Mouse (Mus musculus): Measurements from ENCODE around the gene Irf9. TPM values are rescaled to one million over a fixed set of nuclear protein-coding genes. Genes with fewer than 3 reads are reported as not detected.

Irf9 gene
- total RNA-seq, 1 experiment from 2014 or later: 77.4 TPM

DNA sequence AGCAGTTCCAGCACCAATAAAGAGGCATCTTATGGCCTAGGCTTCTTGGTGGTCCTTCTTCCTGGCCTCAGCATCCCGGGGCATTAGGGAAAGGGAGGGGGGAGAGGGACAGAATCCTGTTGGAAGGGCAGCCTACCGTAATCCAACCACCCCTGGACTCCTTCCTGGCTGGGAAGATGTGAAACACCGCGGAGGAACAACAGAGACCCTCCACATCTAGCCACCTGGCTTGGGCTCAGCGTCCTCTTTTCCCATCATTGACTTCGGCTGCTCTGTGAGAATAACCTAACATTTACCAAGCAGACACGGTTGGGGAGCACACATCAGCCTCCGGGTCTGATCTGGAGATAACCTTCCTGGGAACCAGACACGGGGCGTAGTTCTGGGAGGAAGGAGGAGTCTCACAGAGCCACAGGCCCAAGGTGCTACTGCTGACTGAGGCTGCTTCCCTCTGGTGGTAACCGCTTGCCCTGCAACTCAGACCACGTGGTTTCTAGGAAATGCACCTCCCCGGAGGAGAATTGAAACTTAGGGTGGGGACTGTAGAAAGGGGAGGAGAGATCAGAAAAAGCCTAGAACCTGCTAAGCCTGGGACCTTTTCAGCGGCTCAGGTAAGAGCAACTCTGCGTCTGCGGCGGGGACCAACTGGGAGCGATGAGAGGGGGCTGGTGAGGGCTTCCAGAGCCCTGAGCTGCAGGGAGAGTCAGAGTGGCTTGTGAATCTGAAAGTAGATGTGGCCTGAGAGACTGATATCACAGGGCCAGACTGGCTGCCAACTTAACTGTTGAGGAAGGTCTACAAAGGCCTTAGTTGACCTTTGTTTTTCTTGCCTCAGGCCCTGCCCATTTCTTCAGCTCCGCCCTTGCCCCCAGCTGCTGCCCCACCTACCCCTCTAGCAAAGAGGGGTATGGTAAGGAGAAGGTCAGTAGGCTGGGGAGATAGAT is 534 bp downstream of the Irf9 start:
- ATAC-seq (replicated peaks; ENCODE audit: insufficient number of reproducible peaks, low FRiP score, low TSS enrichment, poor library complexity, severe bottlenecking): peak; percentile 87

DNA sequence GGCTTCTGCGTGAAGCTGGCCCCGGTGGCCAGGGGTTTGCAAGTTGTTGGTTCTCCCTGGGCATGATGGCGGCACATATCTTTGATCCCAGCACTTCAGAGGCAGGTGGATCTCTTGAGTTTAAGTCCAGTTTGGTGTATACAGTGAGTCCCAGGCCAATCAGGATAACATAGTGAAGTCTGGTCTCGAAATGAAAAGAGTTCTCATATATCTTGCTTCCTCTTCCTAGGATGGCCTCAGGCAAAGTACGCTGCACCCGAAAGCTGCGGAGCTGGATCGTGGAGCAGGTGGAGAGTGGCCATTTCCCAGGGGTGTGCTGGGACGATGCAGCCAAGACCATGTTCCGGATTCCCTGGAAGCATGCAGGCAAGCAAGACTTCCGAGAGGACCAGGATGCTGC is 1.5 kb downstream of the Irf9 start:
- ATAC-seq (replicated peaks; ENCODE audit: insufficient number of reproducible peaks, low FRiP score, low TSS enrichment, poor library complexity, severe bottlenecking): no peak

DNA sequence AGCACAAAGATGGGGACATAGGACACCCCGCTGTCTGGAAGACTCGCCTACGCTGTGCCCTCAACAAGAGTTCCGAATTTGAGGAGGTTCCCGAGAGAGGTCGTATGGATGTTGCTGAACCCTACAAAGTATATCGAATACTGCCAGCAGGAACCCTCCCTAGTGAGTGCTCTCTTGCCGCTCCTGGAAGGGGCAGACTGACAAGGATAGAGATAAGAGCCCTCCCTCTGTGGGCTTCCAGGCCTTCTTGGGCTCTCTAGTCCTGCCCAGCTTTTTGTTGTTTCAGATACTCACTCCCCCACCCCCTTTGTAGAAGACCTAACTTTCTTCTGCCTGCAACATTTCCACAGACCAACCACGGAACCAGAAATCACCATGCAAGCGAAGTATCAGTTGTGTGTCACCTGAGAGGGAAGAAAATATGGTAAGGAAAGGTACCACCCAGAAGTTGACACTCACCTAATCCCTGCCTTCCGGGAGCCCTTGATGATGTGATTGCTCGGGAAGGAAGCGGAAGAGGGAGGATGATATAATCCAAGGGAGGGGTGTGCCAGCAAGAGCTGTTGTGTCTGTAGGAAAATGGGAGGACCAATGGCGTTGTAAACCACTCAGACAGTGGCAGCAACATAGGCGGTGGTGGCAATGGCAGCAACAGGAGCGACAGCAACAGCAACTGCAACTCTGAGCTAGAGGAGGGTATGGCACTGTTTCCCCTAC is 2.5 kb downstream of the Irf9 start:
- ATAC-seq (replicated peaks; ENCODE audit: insufficient number of reproducible peaks, low FRiP score, low TSS enrichment, poor library complexity, severe bottlenecking): no peak

DNA sequence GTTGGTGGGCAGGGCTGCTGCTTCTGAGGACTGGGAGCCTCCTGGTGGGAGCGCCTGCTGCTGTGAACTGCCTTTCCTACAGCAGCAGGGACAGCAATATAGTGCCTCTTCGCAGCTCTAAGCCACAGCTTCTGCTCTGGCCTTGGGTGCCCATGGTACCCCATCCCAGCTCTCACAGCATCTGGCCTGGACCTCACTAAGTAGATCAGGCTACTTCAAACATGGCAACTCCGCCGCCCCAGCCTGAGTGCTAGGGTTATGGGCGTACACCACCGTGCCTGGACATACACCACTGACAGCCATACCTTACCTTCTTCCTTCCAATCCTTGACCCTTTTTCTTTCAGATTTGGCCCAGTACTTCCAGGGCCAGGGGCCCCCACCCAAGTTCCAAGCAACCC is 5.0 kb downstream of the Irf9 start:
- no peak for ATAC-seq (replicated peaks; ENCODE audit: insufficient number of reproducible peaks, low FRiP score, low TSS enrichment, poor library complexity, severe bottlenecking)

DNA sequence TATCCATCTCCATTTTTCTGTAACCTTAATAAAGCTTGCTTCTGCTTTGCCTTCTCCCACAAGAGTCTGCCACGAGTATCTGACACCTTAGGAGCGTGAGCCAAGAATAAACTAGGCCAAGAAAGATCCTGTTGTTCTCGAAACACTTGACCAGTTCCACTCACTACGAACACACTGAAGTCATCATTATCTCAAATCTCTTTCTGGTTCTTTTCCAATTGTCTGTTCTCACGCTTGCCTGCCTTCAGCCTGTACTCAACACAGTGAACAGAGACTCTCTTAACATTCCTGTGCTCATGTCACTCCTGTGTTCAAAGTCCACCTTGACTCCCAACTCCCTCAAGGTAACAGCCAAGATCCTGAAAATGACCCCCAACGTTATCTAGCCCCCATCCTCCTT is 10.0 kb downstream of the Irf9 start:
- no peak for ATAC-seq (replicated peaks; ENCODE audit: insufficient number of reproducible peaks, low FRiP score, low TSS enrichment, poor library complexity, severe bottlenecking)

DNA sequence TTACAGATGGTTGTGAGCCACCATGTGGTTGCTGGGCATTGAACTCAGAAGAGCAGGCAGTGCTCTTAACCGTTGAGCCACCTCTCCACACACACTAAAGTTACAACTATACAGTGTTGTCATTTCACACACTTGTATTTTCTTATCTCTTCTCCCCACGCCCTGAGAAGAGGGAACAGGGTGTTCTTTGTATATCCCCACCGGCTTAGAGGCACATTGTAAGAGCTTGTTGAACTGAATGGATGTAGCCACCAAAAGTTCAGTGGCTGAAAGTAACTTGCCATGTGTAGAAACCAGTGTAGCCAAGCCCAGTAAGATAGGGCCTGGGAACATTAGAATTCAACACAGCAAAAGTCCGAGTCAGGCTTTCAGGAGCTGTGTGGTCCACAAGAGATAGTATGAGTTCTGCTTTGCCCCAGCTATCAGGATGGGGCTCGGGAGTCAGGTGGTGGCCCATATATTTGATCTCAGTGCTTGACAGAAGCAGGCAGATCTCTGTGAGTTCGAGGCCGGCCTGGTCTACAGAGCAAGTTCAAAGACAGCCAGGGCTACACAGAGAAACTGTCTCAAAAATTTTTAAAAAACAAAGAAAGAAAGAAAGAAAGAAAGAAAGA is 11.3 kb downstream of the Irf9 start:
- no peak for ATAC-seq (replicated peaks; ENCODE audit: insufficient number of reproducible peaks, low FRiP score, low TSS enrichment, poor library complexity, severe bottlenecking)

DNA sequence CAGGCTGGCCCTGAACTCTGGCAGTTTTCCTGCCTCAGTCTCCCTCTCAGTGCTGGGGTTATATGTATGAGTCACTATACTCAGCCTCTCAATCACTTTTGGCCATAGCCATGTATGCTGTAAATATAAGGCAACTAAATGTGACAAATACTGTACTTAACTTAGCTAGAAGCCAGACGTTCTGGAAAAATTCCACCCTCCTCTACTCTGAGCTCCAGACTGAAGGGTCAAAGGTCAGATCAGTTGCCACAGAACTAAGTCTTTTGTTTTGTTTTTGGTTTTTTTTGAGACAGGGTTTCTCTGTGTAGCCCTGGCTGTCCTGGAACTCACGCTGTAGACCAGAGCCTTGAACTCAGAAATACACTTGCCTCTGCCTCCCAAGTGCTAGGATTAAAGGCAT is 12.5 kb downstream of the Irf9 start:
- no peak for ATAC-seq (replicated peaks; ENCODE audit: insufficient number of reproducible peaks, low FRiP score, low TSS enrichment, poor library complexity, severe bottlenecking)

DNA sequence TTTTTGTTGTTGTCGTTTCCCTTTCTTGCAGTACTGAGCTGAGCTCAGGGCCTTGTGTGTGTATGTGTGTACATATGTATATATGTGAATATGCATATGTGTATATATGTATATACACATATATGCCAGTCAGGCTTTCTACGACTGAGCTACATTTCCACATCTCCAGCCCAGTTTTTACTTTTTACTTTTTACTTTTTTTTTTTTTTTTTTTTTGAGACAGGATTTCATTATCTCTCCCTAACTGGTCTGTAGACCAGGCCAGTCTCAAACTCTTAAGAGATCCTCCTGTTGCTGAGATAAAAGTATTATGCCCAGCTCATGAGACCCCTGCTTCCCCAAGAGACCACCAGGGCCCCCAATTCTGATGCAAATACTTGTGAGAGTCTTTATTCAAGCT is 13.5 kb downstream of the Irf9 start:
- no peak for ATAC-seq (replicated peaks; ENCODE audit: insufficient number of reproducible peaks, low FRiP score, low TSS enrichment, poor library complexity, severe bottlenecking)

DNA sequence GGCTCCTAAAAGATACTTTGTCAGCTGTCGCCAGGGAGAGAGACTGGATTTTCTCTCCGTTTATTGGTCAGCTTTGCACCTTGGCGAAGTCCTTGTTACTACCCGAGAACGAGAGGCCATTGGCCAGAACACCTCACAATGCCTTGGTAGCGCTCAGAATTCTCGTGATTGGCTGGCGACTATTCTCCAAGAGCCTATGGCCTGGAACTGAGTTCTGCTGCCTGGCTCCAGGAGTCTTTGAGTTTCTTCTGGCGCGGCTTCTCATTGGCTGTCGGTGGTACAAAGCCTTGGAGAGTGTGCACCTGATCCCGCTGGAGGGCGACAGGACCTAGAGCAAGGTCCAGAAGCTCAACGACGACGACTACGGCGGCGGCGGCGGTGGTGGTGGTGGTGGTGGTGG is 14.5 kb downstream of the Irf9 start, which contains the start of gene Rec8:
TSS of gene Rec8 (plus strand) at position 216 of the 400 bp plus-strand sequence.
- peak; percentile 40; the same call in 1 of the 2 replicates for ATAC-seq (replicated peaks; ENCODE audit: insufficient number of reproducible peaks, low FRiP score, low TSS enrichment, poor library complexity, severe bottlenecking)

DNA sequence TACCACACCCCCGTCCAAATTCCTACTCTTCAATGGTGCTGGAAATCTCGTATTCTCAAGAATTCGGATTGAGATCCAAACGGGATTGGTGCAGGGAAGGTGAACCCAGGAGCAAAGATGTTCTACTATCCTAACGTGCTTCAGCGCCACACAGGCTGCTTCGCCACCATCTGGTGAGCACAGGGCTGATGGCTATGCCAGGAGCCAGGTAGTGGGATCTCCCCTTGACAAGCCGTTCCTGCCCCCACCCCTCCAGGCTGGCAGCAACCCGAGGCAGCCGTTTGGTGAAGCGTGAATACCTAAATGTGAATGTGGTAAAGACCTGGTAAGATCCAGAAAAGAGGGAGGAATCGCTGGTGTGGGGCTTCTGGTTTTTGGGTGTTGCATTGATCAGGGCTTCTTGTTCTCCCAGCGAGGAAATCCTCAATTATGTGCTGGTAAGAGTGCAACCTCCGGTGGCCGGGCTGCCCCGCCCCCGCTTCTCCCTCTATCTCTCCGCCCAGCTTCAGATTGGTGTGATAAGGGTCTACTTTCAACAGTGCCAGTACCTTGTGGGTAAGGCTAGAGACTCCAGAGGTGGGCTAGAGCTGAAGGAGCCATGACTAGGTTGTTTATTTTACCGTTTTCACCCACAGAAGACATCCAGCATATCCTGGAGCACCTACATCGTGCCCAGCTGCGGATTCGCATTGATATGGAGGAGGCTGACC is 15.3 kb downstream of the Irf9 start:
- ATAC-seq (replicated peaks; ENCODE audit: insufficient number of reproducible peaks, low FRiP score, low TSS enrichment, poor library complexity, severe bottlenecking): no peak

DNA sequence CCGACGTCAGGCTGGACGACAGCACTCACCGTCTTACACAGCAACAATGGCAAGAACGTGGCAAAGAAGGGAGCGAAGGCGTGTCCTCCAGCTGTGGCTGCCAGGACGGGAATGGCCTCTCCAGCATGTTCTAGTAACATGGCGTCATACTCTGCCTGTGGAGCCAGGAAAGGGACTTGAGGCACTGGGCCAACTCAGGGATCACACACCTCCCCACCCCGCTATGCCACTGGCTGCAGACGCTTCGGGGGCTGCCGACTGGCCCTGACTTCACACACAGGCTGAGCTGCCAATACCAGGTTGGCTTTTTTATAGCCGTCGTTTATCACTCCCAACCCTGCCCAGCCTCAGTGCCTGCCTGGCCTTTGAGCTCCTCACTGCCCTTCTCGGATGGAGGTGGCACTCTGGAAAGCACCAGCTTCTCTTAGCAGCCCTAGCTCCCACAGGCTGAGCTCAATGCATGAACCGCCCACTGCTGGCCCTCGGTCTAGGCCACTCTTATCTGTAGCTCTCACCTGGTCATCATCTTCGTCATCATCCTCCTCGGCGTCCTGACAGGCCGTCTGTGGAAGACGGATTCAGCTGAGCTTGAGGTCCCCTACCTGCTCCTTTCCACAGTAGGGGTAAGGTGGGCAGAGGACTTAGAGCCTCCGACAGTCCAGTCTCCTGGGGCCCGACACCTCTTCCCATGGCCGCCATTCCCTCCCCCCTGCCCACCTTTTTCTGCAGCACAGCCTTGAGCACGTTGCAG is 24.9 kb downstream of the Irf9 start:
- ATAC-seq (replicated peaks; ENCODE audit: insufficient number of reproducible peaks, low FRiP score, low TSS enrichment, poor library complexity, severe bottlenecking): no peak

DNA sequence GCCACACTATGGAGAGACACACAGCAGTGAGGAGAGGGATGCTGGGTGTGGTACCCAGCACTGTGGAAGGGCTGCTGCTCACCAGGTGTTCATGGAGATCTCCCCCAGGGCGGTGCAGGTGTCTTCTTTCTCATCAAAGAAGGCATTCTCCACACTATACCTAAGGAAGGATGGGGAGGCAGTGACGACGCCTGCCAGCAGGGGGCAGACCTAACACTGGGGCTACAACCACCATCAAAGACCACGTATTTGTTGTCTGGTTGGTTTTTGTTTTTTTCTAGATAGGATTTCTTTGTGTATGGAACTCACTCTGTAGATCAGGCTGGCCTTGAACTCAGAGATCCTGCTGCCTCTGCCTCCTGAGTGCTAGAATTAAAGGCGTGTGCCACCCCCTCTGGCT is 25.9 kb downstream of the Irf9 start:
- ATAC-seq (replicated peaks; ENCODE audit: insufficient number of reproducible peaks, low FRiP score, low TSS enrichment, poor library complexity, severe bottlenecking): peak; percentile 59; the same call in 1 of the 2 replicates

DNA sequence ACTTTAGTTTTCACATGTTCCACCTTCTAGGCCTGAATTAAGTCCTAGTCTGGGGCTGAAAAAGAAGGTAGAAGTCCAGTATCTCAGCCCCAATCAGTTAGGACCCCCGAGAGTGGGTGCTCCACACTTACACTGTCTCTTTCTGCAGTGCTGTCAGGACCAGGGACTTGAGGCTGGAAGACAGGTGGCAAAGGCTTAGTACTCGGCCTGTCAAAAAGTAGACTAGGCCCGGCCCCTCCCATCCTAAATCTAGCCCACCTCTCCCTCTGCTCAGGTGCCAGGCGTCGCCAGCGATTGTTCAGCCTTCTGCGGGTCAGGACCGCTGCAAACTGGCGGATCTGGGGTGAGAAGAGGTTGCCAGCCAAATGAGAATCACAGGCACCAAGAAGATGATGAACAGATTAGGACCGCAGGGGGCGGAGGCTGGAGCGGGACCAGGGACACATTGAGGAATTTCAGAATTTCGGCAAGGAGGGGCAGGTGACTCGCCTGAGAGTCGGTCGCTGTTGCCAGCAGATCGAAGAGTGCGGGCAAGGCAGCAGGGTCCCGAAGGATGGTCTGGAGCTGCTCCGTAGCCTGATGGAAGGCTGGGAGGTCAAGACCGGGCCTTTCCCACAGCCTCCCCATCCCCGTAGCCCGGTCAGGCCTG is 31.6 kb downstream of the Irf9 start:
- ATAC-seq (replicated peaks; ENCODE audit: insufficient number of reproducible peaks, low FRiP score, low TSS enrichment, poor library complexity, severe bottlenecking): peak; percentile 12; the same call in 1 of the 2 replicates

DNA sequence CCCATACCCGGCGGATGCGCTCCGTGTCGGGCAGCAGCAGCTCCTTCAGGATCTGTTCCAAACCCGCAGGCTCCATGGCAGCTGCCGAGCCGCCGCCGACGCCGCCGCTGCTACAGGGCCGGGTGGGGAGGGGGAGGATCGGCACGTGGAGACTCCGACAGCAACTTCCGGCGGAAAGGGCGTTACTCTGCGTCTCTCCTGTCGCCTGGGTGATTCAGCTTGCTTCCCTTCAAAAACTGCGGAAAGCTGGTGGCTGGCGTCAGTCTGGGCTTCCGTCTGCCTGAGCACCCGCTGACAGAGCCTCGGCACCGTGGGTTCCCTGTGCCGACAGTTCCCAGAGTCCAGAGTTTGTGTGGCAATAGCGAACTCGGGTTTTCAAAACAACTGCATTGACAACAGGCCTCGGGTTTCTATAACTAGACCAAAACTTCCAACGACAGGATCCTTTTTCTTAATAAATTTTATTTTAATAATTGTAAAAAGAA is 32.2 kb downstream of the Irf9 start, which contains the start of gene Ipo4:
TSS of gene Ipo4 (minus strand) at position 435 of the 485 bp plus-strand sequence.
- ATAC-seq (replicated peaks; ENCODE audit: insufficient number of reproducible peaks, low FRiP score, low TSS enrichment, poor library complexity, severe bottlenecking): peak; percentile 85

DNA sequence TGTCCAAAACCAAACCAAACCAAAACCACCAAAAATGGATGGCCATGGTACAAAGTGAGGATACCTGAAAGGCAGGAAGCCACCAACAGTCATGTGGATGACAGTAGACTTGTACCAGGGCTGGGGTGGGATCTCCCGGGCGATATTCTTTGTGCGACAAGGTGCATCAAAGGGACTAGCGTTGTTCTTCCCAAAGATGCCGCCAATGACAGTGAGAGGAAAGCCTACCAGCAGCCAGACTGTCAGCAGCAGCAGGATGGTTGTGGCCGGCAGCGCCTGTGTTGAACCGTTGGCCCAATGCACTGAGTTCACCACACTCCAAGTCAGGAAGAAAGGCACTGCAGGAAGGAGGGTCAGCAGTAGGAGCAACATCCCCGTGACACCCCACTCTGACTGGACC is 34.4 kb downstream of the Irf9 start, which contains the start of gene Gm49378:
TSS of gene Gm49378 (minus strand) at position 101 of the 400 bp plus-strand sequence.
- no peak for ATAC-seq (replicated peaks; ENCODE audit: insufficient number of reproducible peaks, low FRiP score, low TSS enrichment, poor library complexity, severe bottlenecking)

DNA sequence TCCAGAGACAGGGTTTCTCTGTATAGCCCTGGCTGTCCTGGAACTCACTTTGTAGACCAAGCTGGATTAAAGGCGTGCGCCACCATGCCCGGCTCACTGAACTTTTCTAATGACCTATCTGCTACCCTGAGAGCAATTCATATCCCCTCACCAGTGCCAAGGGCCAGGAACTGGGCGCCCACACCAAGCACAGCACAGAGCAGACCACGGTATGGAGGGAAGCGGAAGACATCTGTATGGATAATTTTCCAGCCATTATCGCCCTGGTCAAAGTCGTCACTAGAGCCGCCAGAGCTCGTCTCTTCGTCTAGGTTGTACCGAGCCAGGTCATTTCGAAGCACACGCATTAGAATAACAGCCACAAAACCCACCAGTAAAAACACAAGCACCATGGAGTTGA is 37.4 kb downstream of the Irf9 start:
- ATAC-seq (replicated peaks; ENCODE audit: insufficient number of reproducible peaks, low FRiP score, low TSS enrichment, poor library complexity, severe bottlenecking): no peak

DNA sequence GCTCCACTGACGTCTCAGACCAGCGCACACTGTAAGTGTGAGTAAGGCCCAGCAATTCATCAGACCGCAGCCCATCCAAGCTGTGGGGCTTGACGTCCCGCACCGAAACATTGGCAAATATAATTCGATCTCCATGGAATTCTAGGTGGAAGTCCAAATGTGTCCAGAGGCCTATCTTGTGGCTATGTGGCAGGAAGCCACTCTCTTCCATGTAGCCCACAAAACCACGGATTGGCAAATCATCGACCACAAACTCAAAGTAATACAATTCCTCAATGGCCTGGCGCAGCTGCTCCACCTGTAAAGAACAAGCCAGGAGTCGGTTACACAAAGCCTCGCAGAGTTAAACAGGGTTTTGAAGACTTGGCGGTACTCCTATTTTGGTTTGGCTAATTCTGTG is 37.9 kb downstream of the Irf9 start:
- no peak for ATAC-seq (replicated peaks; ENCODE audit: insufficient number of reproducible peaks, low FRiP score, low TSS enrichment, poor library complexity, severe bottlenecking)
